Mouse (Mus musculus) cerebellum, postnatal 25 days (tissue): ENCODE results near the gene Fetub.
"Not testable (repeated sequence)": the region's sequence is repeated elsewhere in the genome, so short reads cannot be mapped to it uniquely, and the experiment has no call there.

Experiments used
- DNase-seq, 2 experiments: peaks; one replicate each; pipeline ENCODE4 v3.0.0; 2021; ENCODE audit warnings: mixed read lengths in 2 of 2

Fetub gene

GRCm38 (mm10) chr16:22911986-22912385, 6.1 kb upstream of the Fetub start:
- DNase-seq = no peak

GRCm38 (mm10) chr16:22912886-22913285, 5.2 kb upstream of the Fetub start:
- no peak for DNase-seq

DNA sequence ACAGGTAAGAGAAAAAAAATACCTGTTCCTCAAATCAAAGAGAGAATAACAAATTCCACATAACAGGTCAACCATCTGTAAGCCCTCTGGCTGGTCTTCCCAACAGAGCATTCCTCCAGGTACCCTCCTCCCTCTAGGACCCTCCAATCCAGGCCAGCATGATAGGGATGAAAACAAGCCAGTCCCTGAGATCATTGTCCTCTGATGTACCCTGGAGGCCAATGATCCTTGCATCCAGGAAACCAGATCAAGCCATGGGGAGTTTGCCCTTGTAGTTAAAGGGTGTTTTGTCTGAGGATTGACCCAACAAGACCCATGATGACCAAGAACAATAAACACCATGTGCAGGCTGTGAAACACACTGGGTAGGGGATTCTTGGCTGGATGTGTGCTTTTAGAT, 3.9 kb upstream of the Fetub start:
- DNase-seq = no peak

DNA sequence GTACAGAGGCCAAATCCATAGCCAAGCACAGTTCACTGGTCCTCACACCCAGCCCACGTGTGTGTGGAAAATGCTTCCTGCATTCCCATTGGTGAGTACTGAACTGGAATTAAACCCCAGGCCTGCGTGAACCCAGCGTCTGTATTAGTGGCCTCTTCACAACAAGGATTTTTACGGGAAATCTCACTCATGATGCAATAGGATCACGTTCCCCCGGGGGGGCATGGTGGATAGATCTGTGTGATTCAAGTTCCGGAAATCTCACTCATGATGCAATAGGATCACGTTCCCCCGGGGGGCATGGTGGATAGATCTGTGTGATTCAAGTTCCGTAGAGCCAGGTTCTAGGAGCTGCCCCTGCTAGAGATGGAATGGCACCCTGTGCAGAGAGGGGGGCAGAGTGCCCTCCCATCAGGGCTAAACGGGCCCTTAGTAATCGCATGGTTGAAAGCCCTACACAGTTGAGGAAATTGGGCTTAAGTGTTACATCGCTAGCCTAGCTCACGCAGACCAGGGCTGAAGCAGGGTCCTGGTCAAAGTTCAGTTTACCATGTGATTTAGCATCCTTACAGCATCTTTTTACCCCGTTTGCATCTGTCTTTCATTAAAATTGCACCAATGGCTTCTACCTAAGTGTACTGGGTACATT, 654 bp downstream of the Fetub start:
- no peak for DNase-seq

DNA sequence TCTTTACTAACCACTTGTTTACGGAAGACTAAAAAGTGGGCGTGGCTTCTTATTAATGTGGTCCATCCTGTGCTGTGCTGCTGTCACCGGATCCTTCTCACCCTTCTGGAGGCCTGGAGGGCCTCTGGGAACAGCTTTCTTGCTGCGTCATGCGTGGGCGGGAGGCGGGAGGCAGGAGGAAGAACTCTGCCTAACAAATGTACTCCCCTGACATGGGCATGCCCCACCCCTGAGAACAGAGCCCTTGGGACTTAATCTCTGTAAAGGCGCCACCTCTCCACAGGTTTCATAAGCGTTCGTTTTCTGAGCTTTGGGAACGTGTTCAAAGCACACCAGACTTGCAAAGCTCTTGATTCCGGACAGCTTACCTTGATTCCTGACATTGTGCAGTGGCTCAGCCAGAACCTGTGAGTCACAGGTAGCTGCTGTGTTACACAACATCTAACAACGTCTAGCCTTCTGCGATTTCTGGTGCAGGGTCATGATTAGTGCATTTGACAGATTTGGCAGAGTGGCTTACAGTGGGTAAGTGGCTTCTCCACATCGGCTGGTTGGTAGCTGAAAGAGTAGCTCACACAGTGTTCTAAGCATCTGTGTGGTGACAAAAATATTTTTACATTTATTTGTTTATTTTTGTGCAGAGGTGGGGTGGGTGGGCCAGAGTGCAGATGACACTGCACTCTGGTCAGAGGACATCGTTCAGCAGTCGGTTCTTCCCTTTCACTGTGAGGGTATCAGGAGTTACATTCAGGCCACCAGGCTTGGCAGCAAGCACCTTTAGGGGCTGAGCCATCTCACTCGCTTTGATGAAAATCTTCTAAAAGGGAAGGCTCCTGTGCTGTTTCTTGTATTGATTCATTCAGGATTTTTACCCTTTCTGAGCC, 2.1 kb downstream of the Fetub start:
- no peak for DNase-seq

DNA sequence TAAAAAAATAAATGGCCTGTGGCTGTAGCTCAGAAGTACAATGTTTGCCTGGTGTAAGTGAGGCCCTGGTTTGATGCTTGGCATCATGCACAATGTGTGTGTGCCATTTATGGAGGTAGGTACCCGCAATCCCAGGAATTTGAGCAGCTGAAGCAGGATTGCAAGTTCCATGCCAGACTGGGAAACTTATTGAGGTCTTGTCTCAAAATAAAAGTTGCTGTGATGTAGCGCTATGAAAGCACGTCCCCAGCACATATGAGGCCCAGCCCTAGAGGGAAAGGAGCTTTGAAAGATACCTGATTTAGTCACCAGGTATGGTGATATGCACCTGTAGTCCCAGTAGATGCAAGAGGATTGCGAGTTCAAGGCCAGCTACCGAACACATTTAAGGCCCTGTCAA, 3.6 kb downstream of the Fetub start:
- no peak for DNase-seq

GRCm38 (mm10) chr16:22922433-22922832, 4.3 kb downstream of the Fetub start:
- DNase-seq = no peak

GRCm38 (mm10) chr16:22929575-22929974, 11.4 kb downstream of the Fetub start:
- DNase-seq = no peak

DNA sequence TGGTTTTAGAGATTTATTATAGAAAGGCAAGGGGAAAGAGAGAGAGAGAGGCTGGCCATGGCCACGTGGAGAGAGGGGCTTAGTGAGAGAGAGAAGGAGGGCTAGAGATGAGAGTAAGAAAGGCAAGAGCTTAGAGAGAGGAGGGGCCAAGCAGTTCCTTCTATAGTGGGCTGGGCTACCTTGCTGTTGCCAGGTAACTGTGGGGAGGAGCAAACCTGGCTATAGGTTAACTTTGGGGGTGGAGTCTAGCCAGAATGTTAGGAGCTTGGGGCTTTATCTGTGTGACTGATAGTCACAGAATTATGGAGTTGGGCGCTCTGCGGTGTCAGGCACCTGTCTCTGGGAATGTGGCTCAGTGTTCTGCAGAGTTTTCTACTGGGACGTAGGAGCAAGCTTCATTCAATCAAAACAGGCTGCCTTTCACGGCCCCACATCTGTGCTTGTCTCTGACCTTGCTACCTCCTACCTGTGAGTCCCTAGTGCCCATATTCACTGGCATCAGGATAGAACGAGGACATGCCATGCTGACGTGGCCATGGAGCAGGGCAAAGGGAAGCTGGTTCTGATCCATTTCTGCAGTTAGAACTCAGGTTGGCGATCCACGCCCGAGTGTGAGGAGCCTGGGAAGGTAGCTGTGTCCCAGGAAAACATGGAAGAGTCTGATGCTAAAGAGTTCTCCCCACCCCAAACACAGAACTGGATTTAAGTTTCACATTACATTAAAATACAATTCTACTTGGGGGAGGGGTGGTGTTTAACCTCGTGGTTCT, 13.5 kb downstream of the Fetub start:
- no peak for DNase-seq

GRCm38 (mm10) chr16:22937631-22938030, 19.5 kb downstream of the Fetub start:
- no peak for DNase-seq

- DNase-seq = no peak
Observed at GRCm38 (mm10) chr16:22938541-22938940, 20.4 kb downstream of the Fetub start.

- DNase-seq = no peak
Observed at GRCm38 (mm10) chr16:22939120-22939695, 21.1 kb downstream of the Fetub start.

GRCm38 (mm10) chr16:22941825-22942476, 23.8 kb downstream of the Fetub start:
- DNase-seq = not testable (repeated sequence)

- no peak for DNase-seq
Observed at GRCm38 (mm10) chr16:22947371-22947770, 29.2 kb downstream of the Fetub start.

GRCm38 (mm10) chr16:22950840-22951395, 32.8 kb downstream of the Fetub start, which contains the start of gene Hrg:
TSS of gene Hrg (plus strand) at chr16:22951072.
- no peak for DNase-seq

DNA sequence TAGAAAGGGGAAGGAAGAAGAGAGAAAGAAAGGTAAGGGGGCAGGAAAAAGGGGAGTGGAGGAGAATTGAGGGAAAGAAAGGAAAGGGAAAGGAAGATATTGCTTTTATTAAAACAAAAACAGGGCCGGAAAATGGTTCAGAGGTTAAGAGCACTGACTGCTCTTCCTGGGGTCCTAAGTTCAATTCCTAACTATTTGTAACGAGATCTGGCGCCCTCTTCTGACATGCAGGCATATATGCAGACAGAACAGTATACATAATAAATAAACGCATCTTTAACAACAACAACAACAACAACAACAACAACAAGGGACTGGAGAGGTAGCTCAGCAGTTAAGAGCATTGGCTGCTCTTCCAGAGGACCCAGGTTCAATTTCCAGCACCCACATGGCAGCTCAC, 34.9 kb downstream of the Fetub start:
- DNase-seq = no peak

DNA sequence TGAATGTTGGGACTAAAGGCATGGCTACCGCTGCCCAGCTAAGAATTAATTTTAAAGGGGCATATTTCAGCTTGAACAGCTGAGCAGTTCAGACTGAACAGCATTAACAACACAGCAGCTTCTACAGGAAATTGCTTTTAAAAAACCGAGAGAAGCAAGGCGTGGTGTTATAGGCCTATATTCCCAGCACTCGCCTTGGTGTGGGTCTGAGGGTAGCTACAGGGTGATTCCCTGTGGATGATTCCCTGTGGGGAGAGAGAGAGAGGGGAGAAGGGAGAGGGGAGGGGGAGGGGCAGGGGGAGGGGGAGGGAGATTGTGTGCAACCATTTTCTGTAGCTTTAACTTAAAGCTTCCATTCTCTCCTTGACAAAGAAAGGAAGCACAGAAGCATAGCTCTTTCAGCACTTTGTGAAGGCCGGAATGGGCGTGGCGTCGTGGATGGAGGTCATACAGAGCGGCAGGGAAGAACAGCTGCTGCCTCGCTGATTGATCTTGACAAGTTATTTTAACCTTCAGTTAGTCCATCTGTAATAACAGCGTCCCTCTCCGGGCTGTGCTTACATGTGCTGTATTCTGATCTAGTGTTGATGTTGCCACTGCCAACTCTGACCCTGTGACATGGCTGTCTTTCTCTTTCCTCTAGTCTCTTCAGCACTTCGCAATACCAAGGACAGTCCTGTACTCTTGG, 37.4 kb downstream of the Fetub start:
- DNase-seq = no peak

DNA sequence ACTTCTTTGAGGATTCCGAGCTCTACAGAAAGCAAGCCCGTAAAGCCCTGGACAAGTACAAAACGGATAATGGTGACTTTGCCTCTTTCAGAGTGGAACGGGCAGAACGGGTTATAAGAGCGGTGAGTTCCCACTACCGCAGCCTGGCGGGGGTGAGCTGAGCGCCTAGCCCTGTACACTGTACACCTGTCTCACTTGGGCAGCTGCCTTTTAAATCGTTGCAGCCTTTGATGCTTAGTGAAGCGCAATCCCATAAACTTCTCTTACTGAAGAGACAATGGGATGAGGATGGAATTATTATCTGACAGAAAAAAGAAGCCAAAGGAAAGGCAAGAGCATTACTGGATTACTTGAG, 37.9 kb downstream of the Fetub start:
- no peak for DNase-seq

GRCm38 (mm10) chr16:22961073-22961472, 42.9 kb downstream of the Fetub start:
- DNase-seq = no peak

- DNase-seq = no peak
Observed at GRCm38 (mm10) chr16:22962256-22962655, 44.1 kb downstream of the Fetub start.

DNA sequence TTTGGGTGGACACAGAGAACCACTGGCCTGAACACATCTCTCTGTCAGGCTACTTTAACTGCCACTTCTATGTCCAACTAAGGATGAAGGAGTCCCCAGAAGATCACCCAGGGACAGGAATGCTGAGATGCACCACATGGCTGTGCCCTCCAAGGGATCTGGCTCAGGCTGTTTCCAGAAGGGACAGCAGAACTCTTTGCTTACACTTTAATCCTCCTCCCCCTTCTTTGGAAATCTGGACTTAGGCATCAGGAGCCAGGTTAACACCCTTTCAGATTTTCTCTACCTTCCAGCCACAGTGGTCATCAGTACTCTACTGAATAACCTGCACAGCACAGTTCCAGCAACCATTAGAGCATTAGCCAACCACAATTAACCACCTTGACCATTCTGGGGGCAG, 45.2 kb downstream of the Fetub start:
- DNase-seq = no peak
